Mouse (Mus musculus): ENCODE results near the gene Mesp1. TPM values are rescaled to one million over a fixed set of nuclear protein-coding genes. Genes with fewer than 3 reads are reported as not detected.

The Mesp1 gene
- polyA plus RNA-seq, 1 experiment from 2014 or later = 0.15 TPM

DNA sequence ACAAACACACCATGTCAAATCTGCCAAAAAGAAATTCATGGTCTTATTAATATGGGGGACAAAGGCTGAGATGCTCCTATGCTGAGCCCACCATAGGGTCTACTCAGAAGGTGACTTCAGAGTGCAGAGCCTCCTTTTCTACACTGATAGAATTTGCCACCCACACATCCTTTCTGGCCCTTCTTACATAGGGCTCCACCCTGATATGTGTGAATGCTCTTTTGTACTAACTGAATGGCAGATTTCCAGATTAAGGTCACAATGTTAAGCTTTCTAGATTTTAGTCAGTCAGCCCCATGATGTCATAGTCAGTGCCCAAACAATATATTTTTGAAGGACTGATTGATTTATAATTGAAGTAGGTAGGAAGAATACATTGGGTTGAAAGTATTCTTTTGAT, 33.8 kb downstream of the Mesp1 start:
- H3K4me3 ChIP-seq = no peak overlapping the region
- no peak for ATAC-seq (ENCODE audit: extremely low read depth, insufficient number of reproducible peaks, low FRiP score, low TSS enrichment)

DNA sequence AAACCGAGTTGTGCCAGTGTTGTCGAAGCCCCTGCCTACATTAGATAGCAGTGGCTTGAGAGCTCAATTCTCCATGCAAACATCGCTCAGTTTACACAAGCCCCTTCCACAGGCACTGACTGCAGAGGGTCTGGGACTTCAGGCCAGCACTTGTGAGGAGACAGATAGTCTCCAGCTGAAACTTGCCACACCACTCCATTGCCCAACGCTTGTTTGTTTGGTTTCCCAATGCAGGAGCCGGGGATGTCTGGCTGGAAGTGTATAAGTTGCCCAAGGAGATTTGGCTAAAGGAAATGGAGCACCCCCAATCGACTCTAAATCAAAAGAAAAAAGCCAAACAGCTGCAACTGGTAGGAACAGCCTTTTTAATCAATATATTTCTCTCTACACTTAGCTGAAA, 35.4 kb downstream of the Mesp1 start:
- H3K4me3 ChIP-seq = no peak overlapping the region
- 56% methylated on average over 6 of the region's 6 CpGs for WGBS

More for the DNA sequence above, 33.8 kb downstream of the Mesp1 start:
- Histone ChIP-seq H3K36me3 (no peaks in the 10 kb centered on the region), H3K27ac (replicated peaks) (no peak overlapping the region), H3K4me1 (peaks cover 7% of the 10 kb centered on the region; the same call in 1 of the 2 replicates), H3K4me2 (no peak overlapping the region), H3K27me3 (replicated peaks) (no peaks in the 10 kb centered on the region), H3K9me3 (no peaks in the 10 kb centered on the region), H3K9ac (no peak overlapping the region)

GRCm38 (mm10) chr7:79756334-79756733, 37.3 kb downstream of the Mesp1 start:
- Histone ChIP-seq H3K36me3 (no peaks in the 10 kb centered on the region), H3K27ac (replicated peaks) (no peak overlapping the region), H3K9ac (no peak overlapping the region), H3K4me3 (no peak overlapping the region), H3K9me3 (no peaks in the 10 kb centered on the region), H3K4me2 (no peak overlapping the region), H3K4me1 (peaks cover 2% of the 10 kb centered on the region; the same call in 1 of the 2 replicates), H3K27me3 (replicated peaks) (no peaks in the 10 kb centered on the region)
- no peak for ATAC-seq (ENCODE audit: extremely low read depth, insufficient number of reproducible peaks, low FRiP score, low TSS enrichment)
- WGBS = 29% methylated on average over 2 of the region's 2 CpGs

More for the DNA sequence above, 35.4 kb downstream of the Mesp1 start:
- Histone ChIP-seq H3K9me3 (no peaks in the 10 kb centered on the region), H3K9ac (no peak overlapping the region), H3K27me3 (replicated peaks) (no peaks in the 10 kb centered on the region), H3K4me1 (peaks cover 7% of the 10 kb centered on the region; the same call in 1 of the 2 replicates), H3K36me3 (no peaks in the 10 kb centered on the region), H3K4me2 (no peak overlapping the region), H3K27ac (replicated peaks) (no peak overlapping the region)
- no peak for ATAC-seq (ENCODE audit: extremely low read depth, insufficient number of reproducible peaks, low FRiP score, low TSS enrichment)

GRCm38 (mm10) chr7:79749511-79749910, 44.1 kb downstream of the Mesp1 start:
- no peaks in the 10 kb centered on the region for H3K4me1 ChIP-seq
- 69% methylated on average over 6 of the region's 6 CpGs for WGBS
- H3K4me3 ChIP-seq = no peak overlapping the region
- no peak overlapping the region for H3K4me2 ChIP-seq
- ATAC-seq (ENCODE audit: extremely low read depth, insufficient number of reproducible peaks, low FRiP score, low TSS enrichment) = no peak
- no peak overlapping the region for H3K9ac ChIP-seq
- no peak overlapping the region for H3K27ac ChIP-seq (replicated peaks)
- H3K9me3 ChIP-seq = no peaks in the 10 kb centered on the region
- no peaks in the 10 kb centered on the region for H3K36me3 ChIP-seq
- no peaks in the 10 kb centered on the region; the same call in 1 of the 2 replicates for H3K27me3 ChIP-seq (replicated peaks)

DNA sequence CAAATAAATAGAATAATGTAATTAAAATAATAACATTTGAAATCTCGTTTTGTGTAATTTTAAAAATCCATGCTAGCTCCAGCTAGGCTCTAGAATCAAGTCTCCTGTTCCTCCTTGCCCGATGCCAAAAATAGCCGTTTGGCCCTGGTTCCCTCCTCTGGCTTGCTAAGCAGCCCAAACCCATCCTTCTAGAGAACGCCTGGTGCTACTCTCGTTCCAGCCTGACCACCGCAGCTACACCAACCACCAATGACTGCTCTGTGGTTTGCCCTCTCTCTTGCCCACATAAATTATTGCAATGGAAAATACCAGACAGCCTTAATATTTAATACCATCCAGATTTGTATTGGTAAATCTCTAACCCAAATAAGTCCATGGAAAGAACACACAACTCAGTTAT, 45.9 kb downstream of the Mesp1 start:
- Histone ChIP-seq H3K27me3 (replicated peaks) (no peaks in the 10 kb centered on the region; the same call in 1 of the 2 replicates), H3K27ac (replicated peaks) (no peak overlapping the region), H3K9ac (no peak overlapping the region), H3K4me1 (peaks cover 6% of the 10 kb centered on the region), H3K36me3 (no peaks in the 10 kb centered on the region), H3K4me2 (no peak overlapping the region), H3K4me3 (no peak overlapping the region), H3K9me3 (no peaks in the 10 kb centered on the region)
- ATAC-seq (ENCODE audit: extremely low read depth, insufficient number of reproducible peaks, low FRiP score, low TSS enrichment) = no peak
- WGBS = 62% methylated on average over 6 of the region's 6 CpGs

- peaks cover 11% of the 10 kb centered on the region for H3K4me1 ChIP-seq
- WGBS = 64% methylated on average over 5 of the region's 5 CpGs
- H3K4me3 ChIP-seq = no peak overlapping the region
- no peaks in the 10 kb centered on the region; the same call in 1 of the 2 replicates for H3K27me3 ChIP-seq (replicated peaks)
- H3K36me3 ChIP-seq = no peaks in the 10 kb centered on the region
- no peak overlapping the region for H3K4me2 ChIP-seq
- H3K9me3 ChIP-seq = no peaks in the 10 kb centered on the region
- no peak for ATAC-seq (ENCODE audit: extremely low read depth, insufficient number of reproducible peaks, low FRiP score, low TSS enrichment)
- H3K27ac ChIP-seq (replicated peaks) = no peak overlapping the region
- H3K9ac ChIP-seq = no peak overlapping the region
These were observed 49.0 kb downstream of the Mesp1 start for GRCm38 (mm10) chr7:79744585-79744984.

DNA sequence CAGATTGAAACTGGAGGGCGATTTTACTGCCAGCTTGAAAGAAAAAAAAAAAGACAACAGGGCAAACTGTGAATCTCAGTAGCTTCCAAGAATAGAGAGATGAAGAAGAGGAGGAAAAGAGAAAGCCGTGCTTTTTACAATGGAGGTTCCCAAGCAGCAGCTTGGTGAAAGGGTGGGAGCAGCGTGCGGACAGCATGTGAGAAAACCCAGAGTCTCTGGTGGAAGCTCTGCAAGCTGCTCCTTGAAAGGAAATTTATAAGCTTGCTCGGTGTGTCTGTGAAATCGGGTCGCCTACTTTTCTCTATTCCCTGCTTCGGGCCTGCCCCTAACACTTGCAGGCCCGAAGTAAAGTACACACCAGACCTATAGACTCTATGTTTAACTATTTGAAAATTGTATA, 49.5 kb downstream of the Mesp1 start:
- no peaks in the 10 kb centered on the region; the same call in 1 of the 2 replicates for H3K27me3 ChIP-seq (replicated peaks)
- no peak overlapping the region for H3K4me3 ChIP-seq
- no peak for ATAC-seq (ENCODE audit: extremely low read depth, insufficient number of reproducible peaks, low FRiP score, low TSS enrichment)
- no peaks in the 10 kb centered on the region for H3K9me3 ChIP-seq
- H3K36me3 ChIP-seq = no peaks in the 10 kb centered on the region
- H3K4me1 ChIP-seq = peaks cover 11% of the 10 kb centered on the region
- H3K4me2 ChIP-seq = no peak overlapping the region
- no peak overlapping the region for H3K9ac ChIP-seq
- H3K27ac ChIP-seq (replicated peaks) = no peak overlapping the region
- WGBS = 78% methylated on average over 9 of the region's 9 CpGs

DNA sequence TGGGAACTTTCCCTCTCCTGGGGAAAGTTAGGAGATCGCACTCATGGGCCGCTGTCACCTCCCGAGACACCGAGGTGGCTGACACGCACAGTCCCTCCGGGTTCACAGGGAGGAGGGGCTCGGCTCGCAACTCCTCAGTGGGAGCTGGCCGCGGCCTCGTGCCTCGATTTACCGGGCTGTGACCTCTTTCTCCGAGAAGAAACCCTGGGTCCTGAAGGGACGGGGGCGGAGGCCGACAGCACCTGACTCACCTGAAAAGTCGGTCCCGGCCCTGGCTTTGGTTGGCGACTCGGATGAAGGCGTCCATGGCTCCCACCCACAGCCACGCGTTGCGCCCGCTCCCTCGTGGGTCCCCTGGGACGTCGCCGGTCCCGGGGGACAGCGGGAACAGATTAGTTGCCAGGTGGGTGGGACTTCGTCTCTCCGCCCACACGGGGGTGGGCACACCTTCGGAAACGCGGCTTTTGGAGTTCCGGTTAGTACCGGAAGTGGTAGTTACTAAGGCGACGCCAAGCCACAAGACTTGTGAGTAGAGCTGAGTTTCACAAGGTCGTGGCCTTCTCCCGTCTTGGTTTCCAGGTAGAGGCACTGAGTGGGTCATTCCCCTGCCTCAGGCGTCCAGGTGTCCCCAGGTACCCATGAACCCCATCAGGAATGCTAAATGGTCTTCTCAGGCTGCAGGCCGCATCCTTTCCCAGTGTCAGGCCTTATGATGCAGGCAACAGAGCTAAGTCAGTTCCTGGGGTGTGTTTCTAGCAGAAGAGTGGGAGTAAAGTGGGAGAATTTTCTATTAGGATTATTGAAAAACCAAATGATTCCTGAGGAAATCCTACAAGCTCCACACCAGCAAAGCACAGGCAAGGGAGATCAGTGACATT, 50.7 kb downstream of the Mesp1 start, which contains the start of the genes Pex11a and Wdr93:
Pex11a (minus strand) TSS at position 473 of the 878 bp plus-strand sequence.
Wdr93 (plus strand) TSS at position 505 of the 878 bp plus-strand sequence.
- H3K27ac ChIP-seq (replicated peaks) = no peak within 1 kb of the TSS

GRCm38 (mm10) chr7:79742277-79742658, 51.3 kb downstream of the Mesp1 start:
- H3K9me3 ChIP-seq = no peaks in the 10 kb centered on the region
- H3K36me3 ChIP-seq = peaks cover 4% of the 10 kb centered on the region
- H3K9ac ChIP-seq = peak overlapping the region; percentile 88
- peak overlapping the region; percentile 83 for H3K4me3 ChIP-seq
- WGBS = 23% methylated on average over 11 of the region's 11 CpGs
- no peaks in the 10 kb centered on the region for H3K27me3 ChIP-seq (replicated peaks)
- H3K4me1 ChIP-seq = peaks cover 11% of the 10 kb centered on the region
- no peak overlapping the region for H3K27ac ChIP-seq (replicated peaks)
- H3K4me2 ChIP-seq = peak overlapping the region; percentile 94
- ATAC-seq (ENCODE audit: extremely low read depth, insufficient number of reproducible peaks, low FRiP score, low TSS enrichment) = no peak

More for the DNA sequence above, 50.7 kb downstream of the Mesp1 start, which contains the start of the genes Pex11a and Wdr93:
- Histone ChIP-seq H3K9me3 (no peaks in the 10 kb centered on the region), H3K4me1 (peaks cover 11% of the 10 kb centered on the region), H3K4me2 (peak within 1 kb of the TSS; percentile 94), H3K27me3 (replicated peaks) (no peaks in the 10 kb centered on the region), H3K36me3 (no peaks in the 10 kb centered on the region), H3K9ac (peak within 1 kb of the TSS; percentile 88), H3K4me3 (peak within 1 kb of the TSS; percentile 83)
- WGBS = 4% methylated on average over 46 of the region's 46 CpGs
- 0 out of 2 replicates have a peak, but pooled peaks have one; percentile 25 for ATAC-seq (ENCODE audit: extremely low read depth, insufficient number of reproducible peaks, low FRiP score, low TSS enrichment)

Measured in heart, embryonic 13.5 days (tissue).